Mouse (Mus musculus) stomach, postnatal 0 days (tissue): Measurements from ENCODE around the gene Atp13a2.

Experiments used
- CTCF ChIP-seq: IDR thresholded peaks from 2 replicates; pipeline ENCODE4 v1.5.1; 2016; ENCODE audit warnings: antibody characterized with exemption, low read depth, mild to moderate bottlenecking, moderate library complexity
- EP300 ChIP-seq: optimal IDR thresholded peaks from 2 replicates; pipeline ENCODE3; 2016; ENCODE audit warnings: antibody characterized with exemption

DNA sequence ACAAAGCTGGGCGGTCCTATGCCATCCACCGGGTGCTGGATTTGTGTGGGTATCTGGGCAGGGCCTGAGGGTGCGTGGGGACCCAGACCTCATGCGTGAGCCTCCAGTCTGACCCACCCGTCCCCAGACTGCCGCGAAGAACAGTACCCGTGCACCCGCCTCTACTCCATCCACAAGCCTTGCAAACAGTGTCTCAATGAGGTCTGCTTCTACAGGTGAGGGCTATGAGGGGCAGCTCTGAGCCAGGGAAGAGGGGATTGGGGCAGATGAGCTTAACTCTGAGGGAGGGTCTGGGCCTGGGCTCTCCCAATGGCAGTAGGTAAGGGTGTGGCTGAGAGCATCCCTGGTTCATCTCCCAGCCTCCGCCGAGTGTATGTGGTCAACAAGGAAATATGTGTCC, 28.2 kb downstream of the Atp13a2 start:
- TF ChIP-seq CTCF (no peak), EP300 (no peak)
